Mouse (Mus musculus) skeletal muscle tissue, adult 2 months (tissue): ENCODE measurements around the gene Krt5.
"Not testable (repeated sequence)": the region's sequence is repeated elsewhere in the genome, so short reads cannot be mapped to it uniquely, and the experiment has no call there.

ENCODE experiments used
- DNase-seq: peaks from one replicate; pipeline ENCODE4 v3.0.0-alpha.2; 2012; ENCODE audit warnings: low read depth, low spot score

The Krt5 gene

GRCm38 (mm10) chr15:101712720-101713119, at the start of gene Krt5:
Gene Krt5 (minus strand): TSS chr15:101712898.
- no peak for DNase-seq

- DNase-seq, result no peak
Observed at GRCm38 (mm10) chr15:101742711-101743110, 30.0 kb upstream of the Krt5 start, which contains the start of gene Krt71. Gene Krt71 (minus strand): TSS chr15:101743109.

GRCm38 (mm10) chr15:101737786-101738185, 25.1 kb upstream of the Krt5 start:
- DNase-seq, result no peak

- no peak for DNase-seq
Observed at GRCm38 (mm10) chr15:101730653-101731052, 18.0 kb upstream of the Krt5 start.

- DNase-seq, result no peak
Observed at GRCm38 (mm10) chr15:101724686-101725085, 12.0 kb upstream of the Krt5 start.

- DNase-seq, result no peak
Observed at GRCm38 (mm10) chr15:101715831-101716230, 3.1 kb upstream of the Krt5 start.

GRCm38 (mm10) chr15:101714356-101714755, 1.7 kb upstream of the Krt5 start:
- no peak for DNase-seq

- no peak for DNase-seq
Observed at GRCm38 (mm10) chr15:101713731-101714130, 1.0 kb upstream of the Krt5 start.

GRCm38 (mm10) chr15:101708683-101709082, 4.0 kb downstream of the Krt5 start:
- DNase-seq, result no peak

- no peak for DNase-seq
Observed at GRCm38 (mm10) chr15:101707454-101707853, 5.2 kb downstream of the Krt5 start.

GRCm38 (mm10) chr15:101704066-101704465, 8.6 kb downstream of the Krt5 start:
- DNase-seq, result no peak

- DNase-seq, result no peak
Observed at GRCm38 (mm10) chr15:101702380-101702779, 10.3 kb downstream of the Krt5 start.

- no peak for DNase-seq
Observed at GRCm38 (mm10) chr15:101699866-101700265, 12.8 kb downstream of the Krt5 start.

- no peak for DNase-seq
Observed at GRCm38 (mm10) chr15:101699192-101699591, 13.5 kb downstream of the Krt5 start.

- DNase-seq, result no peak
Observed at GRCm38 (mm10) chr15:101697326-101698188, 15.1 kb downstream of the Krt5 start.

GRCm38 (mm10) chr15:101694207-101694606, 18.5 kb downstream of the Krt5 start, which contains the start of gene Krt6a:
Gene Krt6a (minus strand): TSS chr15:101694307.
- no peak for DNase-seq

- not testable (repeated sequence) for DNase-seq
Observed at GRCm38 (mm10) chr15:101690460-101690859, 22.2 kb downstream of the Krt5 start.

- DNase-seq, result no peak
Observed at GRCm38 (mm10) chr15:101688161-101688560, 24.5 kb downstream of the Krt5 start.

GRCm38 (mm10) chr15:101680187-101680586, 32.5 kb downstream of the Krt5 start, which contains the start of gene Krt6b:
Gene Krt6b (minus strand): TSS chr15:101680287.
- DNase-seq, result no peak

- DNase-seq, result no peak
Observed at GRCm38 (mm10) chr15:101675978-101676377, 36.7 kb downstream of the Krt5 start.
